Mouse (Mus musculus): ENCODE measurements at regions not wholly inside any gene's neighbourhood (a gene's known extent, or its start where the extent isn't known, plus 50 kb on each side); places are given as distances from the start of the nearest gene placed in this dataset.

GRCm38 (mm10) chr13:71262575-71263295, 421.1 kb upstream of the Adamts16 start:
- TF ChIP-seq POLR2A (IDR thresholded peaks at IDR 0.05; ENCODE audit: low read depth, low read length) (no peak), CTCF (conservative IDR thresholded peaks at IDR 0.05; ENCODE audit: insufficient read depth, insufficient read length, low read depth, low read length) (no peak)
